Mouse (Mus musculus) ES-E14 (cell line): ENCODE data around the gene Polr2f. TPM values are rescaled to one million over a fixed set of nuclear protein-coding genes. Genes with fewer than 3 reads are reported as not detected.

Source experiments
- DNase-seq: peaks from one replicate; pipeline ENCODE4 v3.0.0-alpha.2; 2013; ENCODE audit warnings: low read depth, low spot score
- H3K27ac ChIP-seq: 2 replicates; pipeline ENCODE4 v1.5.1; 2012; ENCODE audit warnings: low read depth, mild to moderate bottlenecking, low read length, moderate library complexity, mixed read lengths; ENCODE audit not compliant: poor library complexity, insufficient read depth, severe bottlenecking
- H3K36me3 ChIP-seq: 2 replicates; pipeline ENCODE4 v1.6.1; 2012; ENCODE audit warnings: mild to moderate bottlenecking, low read length, moderate library complexity, mixed read lengths; ENCODE audit not compliant: control insufficient read depth, poor library complexity, insufficient read depth, severe bottlenecking
- H3K4me1 ChIP-seq, 2 experiments: fragments of 150-350 bp in 1 of 2; sonication (generic) in 1 of 2; 2 replicates each; pipeline ENCODE4 v1.6.1; 2012; ENCODE audit warnings: low read length in 2 of 2, mild to moderate bottlenecking in 1 of 2, mixed read lengths in 1 of 2; ENCODE audit not compliant: control insufficient read depth in 2 of 2, insufficient read depth in 2 of 2, poor library complexity in 1 of 2
- H3K4me3 ChIP-seq, 2 experiments: fragments of 150-350 bp in 1 of 2; sonication (generic) in 1 of 2; 2 replicates each; pipeline ENCODE4 v1.5.1; 2012; ENCODE audit warnings: low read length in 2 of 2, low read depth in 1 of 2, mild to moderate bottlenecking in 1 of 2, mixed read lengths in 1 of 2; ENCODE audit not compliant: insufficient read depth in 1 of 2, poor library complexity in 1 of 2, severe bottlenecking in 1 of 2
- H3K9ac ChIP-seq: 2 replicates; pipeline ENCODE4 v1.6.1; 2012; ENCODE audit warnings: low read depth, mild to moderate bottlenecking, low read length, mixed read lengths; ENCODE audit not compliant: poor library complexity, insufficient read depth, severe bottlenecking
- H3K9me3 ChIP-seq: fragments of 150-350 bp; sonication (generic); 2 replicates; pipeline ENCODE4 v1.6.1; 2012; ENCODE audit warnings: low read depth, mild to moderate bottlenecking, low read length; ENCODE audit not compliant: control insufficient read depth, insufficient read depth
- CHD2 ChIP-seq: IDR thresholded peaks from 2 replicates; pipeline ENCODE4 v1.6.1; 2014; ENCODE audit warnings: mild to moderate bottlenecking, low read depth, low read length, inconsistent platforms
- HCFC1 ChIP-seq: IDR thresholded peaks from 2 replicates; pipeline ENCODE4 v1.6.1; 2012; ENCODE audit warnings: low read length, inconsistent platforms, borderline replicate concordance; ENCODE audit not compliant: insufficient read depth
- MAFK ChIP-seq: IDR thresholded peaks from 2 replicates; pipeline ENCODE4 v1.6.1; 2014; ENCODE audit warnings: mild to moderate bottlenecking, low read depth, low read length, inconsistent platforms; ENCODE audit not compliant: insufficient read depth
- ZC3H11A ChIP-seq: IDR thresholded peaks from 2 replicates; pipeline ENCODE4 v1.6.1; 2012; ENCODE audit warnings: low read depth, mild to moderate bottlenecking, inconsistent platforms, low read length, borderline replicate concordance
- ZNF384 ChIP-seq: IDR thresholded peaks from 2 replicates; pipeline ENCODE4 v1.6.1; 2012; ENCODE audit warnings: low read depth, low read length, inconsistent platforms
- in situ Hi-C, 2 experiments: fragments of 600-800 bp; cut with MboI; formaldehyde crosslinking; loops; one replicate each; pipeline ENCODE4 v1.15.1; 2025; ENCODE audit warnings: low sequenced_read_pairs in 2 of 2, inconsistent platforms in 1 of 2; ENCODE audit not compliant: unreplicated experiment in 2 of 2
- total RNA-seq: library from RNA; depleted of rRNA; stranded (reverse); fragments of 300-350 nt; gene quantifications from 2 replicates; pipeline ENCODE4 v1.2.3, GENCODE M21; 2012

Polr2f gene
- total RNA-seq, 1 experiment = 238 TPM

DNA sequence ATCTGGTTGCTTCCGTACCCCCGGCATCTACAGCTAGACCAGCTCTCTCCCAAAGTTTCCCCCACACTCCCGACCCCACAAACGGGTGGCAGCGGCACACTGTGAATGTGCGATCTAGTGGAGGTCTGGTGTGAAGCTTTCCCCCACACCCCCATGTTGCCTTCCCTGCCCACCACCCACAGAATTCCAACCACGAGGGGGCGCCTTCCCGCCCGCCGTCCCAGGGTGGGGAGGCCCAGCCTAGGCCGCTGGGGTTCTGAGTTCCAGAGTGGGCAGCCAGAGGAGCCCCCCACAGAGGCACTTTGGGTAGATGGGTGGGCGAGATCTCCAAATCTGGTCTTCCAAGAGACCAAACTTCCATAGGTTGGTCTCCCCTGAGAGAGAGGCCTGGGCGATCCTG is 22.0 kb downstream of the Polr2f start:
- no peak for DNase-seq
- H3K4me1 ChIP-seq = peaks cover 0 to 3% of the 10 kb centered on the region in 2 experiments; a peak in 1 of 4 replicates
- H3K27ac ChIP-seq = no peak overlapping the region
- in situ Hi-C loops = no loop called here
- no peak overlapping the region; the same call in 1 of the 2 replicates for H3K9ac ChIP-seq
- H3K36me3 ChIP-seq = no peaks in the 10 kb centered on the region
- TF ChIP-seq CHD2 = no peak
- H3K4me3 ChIP-seq = peak overlapping the region; percentile 38 to 66; a peak in 2 of 4 replicates
- no peaks in the 10 kb centered on the region for H3K9me3 ChIP-seq

GRCm38 (mm10) chr15:79164251-79164650 is 23.4 kb downstream of the Polr2f start:
- in situ Hi-C loops = no loop called here
- Histone ChIP-seq H3K27ac (no peak overlapping the region), H3K4me1 (peaks cover 0 to 4% of the 10 kb centered on the region in 2 experiments; a peak in 1 of 4 replicates), H3K4me3 (peak overlapping the region; percentile 28 to 66; a peak in 3 of 4 replicates), H3K36me3 (no peaks in the 10 kb centered on the region), H3K9me3 (no peaks in the 10 kb centered on the region), H3K9ac (no peak overlapping the region)
- TF ChIP-seq MAFK (no peak), ZC3H11A (no peak), HCFC1 (no peak), CHD2 (no peak), ZNF384 (no peak)
- DNase-seq = no peak

- peak within 1 kb of the TSS; percentile 28 to 66; a peak in 3 of 4 replicates for H3K4me3 ChIP-seq
- H3K9me3 ChIP-seq = no peaks in the 10 kb centered on the region
- TF ChIP-seq ZNF384 = no peak
- TF ChIP-seq HCFC1 = no peak
- no peak for TF ChIP-seq CHD2
- TF ChIP-seq MAFK = no peak
- TF ChIP-seq ZC3H11A = no peak
- H3K4me1 ChIP-seq = peaks cover 0 to 7% of the 10 kb centered on the region in 2 experiments; a peak in 1 of 4 replicates
- no peak for DNase-seq
- in situ Hi-C loops = no loop called here
- no peaks in the 10 kb centered on the region for H3K36me3 ChIP-seq
- no peak within 1 kb of the TSS; the same call in 1 of the 2 replicates for H3K9ac ChIP-seq
- H3K27ac ChIP-seq = no peak within 1 kb of the TSS; the same call in 1 of the 2 replicates
Measured at GRCm38 (mm10) chr15:79165140-79165539, 24.3 kb downstream of the Polr2f start, which contains the start of gene Sox10. Sox10 (minus strand) TSS chr15:79165240.

DNA sequence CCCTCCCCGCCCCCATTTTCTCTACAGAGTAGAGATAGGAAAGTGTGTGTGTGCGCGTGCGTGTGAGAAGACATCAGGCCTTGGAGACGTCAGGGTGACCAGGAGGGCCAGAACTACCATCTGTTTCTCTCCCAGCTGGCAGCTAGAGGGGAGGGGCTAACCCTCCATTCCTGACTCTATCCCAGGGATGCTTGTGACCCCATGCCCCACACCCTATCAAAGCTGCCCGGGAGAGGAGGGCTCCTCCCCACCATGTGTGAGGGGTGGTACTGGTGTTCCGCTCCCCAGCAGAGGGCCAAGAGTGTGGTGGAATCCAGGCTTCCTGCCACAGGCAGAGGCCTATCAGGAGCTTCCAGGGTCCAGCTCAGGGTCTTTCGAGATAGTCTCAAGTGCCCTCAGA is 25.9 kb downstream of the Polr2f start:
- H3K9ac ChIP-seq = no peak overlapping the region
- DNase-seq = no peak
- no peak overlapping the region for H3K4me3 ChIP-seq
- H3K36me3 ChIP-seq = no peaks in the 10 kb centered on the region
- no peak overlapping the region for H3K27ac ChIP-seq
- H3K4me1 ChIP-seq = peaks cover 0 to 7% of the 10 kb centered on the region in 2 experiments; a peak in 1 of 4 replicates
- TF ChIP-seq MAFK (no peak), CHD2 (no peak), ZC3H11A (no peak), HCFC1 (no peak), ZNF384 (no peak)
- in situ Hi-C loops = no loop called here
- H3K9me3 ChIP-seq = no peaks in the 10 kb centered on the region

DNA sequence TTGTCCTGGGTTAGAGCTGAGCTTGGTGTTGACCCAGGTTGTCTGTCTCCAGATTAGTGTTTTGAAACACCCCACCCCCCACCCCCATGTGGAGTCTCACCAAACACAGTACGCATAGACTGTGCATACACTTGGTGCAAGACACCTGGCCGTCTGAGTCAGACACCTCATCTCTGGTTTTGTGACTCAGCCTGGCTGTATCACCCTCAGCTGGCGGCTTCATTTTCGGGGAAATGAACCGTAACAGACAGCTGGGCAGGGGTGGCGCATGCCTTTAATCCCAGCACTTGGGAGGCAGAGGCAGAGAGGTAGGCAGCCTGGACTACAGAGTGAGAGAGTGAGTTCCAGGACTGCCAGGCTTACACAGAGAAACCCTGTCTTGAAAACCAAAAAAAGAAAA is 36.1 kb downstream of the Polr2f start:
- H3K4me3 ChIP-seq = no peak overlapping the region
- no peaks in the 10 kb centered on the region for H3K9me3 ChIP-seq
- in situ Hi-C loops = no loop called here
- no peaks in the 10 kb centered on the region for H3K4me1 ChIP-seq
- H3K27ac ChIP-seq = no peak overlapping the region
- no peak for DNase-seq
- H3K36me3 ChIP-seq = no peaks in the 10 kb centered on the region
- no peak overlapping the region for H3K9ac ChIP-seq
- TF ChIP-seq HCFC1 (no peak), MAFK (no peak), CHD2 (no peak), ZNF384 (no peak)
